Mouse (Mus musculus): ENCODE measurements around the gene Mrpl21.

Gene Mrpl21

DNA sequence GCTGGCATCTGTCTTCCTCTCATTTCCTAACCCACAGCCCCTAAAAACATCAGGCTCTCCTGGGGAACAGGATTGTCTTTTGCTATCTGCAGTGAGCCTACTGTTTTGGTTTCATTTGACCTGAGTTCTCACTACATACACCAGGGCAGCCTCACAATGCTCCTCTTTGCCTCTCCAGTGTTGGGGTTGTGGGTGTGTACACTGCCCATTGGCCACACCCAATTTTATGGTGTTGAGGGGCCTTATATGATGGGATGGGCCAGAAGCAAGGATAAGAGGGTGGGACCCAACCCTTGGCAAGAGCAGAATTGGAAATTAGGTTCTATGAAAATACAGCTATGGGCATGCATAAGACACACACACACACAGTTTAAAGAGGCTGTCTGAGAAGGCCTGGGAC, 14.3 kb downstream of the Mrpl21 start:
- no peak for DNase-seq (ENCODE audit: low read depth in 1 of 2, low spot score in 2 of 2)

DNA sequence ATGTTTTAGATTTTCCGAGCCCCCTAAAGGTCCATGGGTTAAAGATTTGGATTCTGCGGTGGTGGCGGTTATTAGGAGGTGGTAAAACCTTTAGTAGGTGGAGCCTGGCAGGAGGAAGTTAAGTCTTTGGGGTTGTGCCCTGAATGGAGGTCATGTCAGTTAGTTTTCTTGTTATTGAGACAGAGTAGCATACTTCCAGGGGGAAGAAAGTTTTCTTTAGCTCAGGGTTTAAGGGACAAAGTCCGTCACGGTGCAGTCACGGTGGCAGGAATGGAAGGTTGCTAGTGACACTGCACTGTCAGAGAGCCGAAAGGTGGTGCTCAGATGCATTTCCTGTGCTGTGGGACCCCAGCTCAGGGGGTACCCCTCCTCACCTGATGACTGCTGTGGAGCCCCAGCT, 15.1 kb downstream of the Mrpl21 start:
- no peak for DNase-seq (ENCODE audit: low read depth in 1 of 2, low spot score in 2 of 2)

DNA sequence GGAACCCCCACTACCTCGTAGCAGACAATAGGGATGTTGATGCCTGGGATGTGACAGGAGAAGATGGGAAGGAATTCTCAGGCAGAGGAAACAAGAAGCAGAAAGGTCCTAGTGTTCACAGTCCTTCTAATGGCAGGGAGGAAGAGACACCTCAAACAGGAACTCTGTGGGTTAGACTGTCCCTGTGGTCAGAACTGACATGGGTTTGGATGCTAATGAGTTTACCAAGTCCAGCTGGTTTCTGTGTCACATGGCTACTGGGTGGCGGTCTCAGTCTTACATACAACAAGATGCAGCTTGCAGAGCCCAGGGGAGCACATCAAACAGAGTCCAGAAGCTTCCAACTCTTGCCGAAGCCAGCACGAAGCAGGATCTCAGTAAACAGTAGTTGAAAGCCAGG, 21.3 kb downstream of the Mrpl21 start:
- DNase-seq (ENCODE audit: low read depth in 1 of 2, low spot score in 2 of 2): no peak

DNA sequence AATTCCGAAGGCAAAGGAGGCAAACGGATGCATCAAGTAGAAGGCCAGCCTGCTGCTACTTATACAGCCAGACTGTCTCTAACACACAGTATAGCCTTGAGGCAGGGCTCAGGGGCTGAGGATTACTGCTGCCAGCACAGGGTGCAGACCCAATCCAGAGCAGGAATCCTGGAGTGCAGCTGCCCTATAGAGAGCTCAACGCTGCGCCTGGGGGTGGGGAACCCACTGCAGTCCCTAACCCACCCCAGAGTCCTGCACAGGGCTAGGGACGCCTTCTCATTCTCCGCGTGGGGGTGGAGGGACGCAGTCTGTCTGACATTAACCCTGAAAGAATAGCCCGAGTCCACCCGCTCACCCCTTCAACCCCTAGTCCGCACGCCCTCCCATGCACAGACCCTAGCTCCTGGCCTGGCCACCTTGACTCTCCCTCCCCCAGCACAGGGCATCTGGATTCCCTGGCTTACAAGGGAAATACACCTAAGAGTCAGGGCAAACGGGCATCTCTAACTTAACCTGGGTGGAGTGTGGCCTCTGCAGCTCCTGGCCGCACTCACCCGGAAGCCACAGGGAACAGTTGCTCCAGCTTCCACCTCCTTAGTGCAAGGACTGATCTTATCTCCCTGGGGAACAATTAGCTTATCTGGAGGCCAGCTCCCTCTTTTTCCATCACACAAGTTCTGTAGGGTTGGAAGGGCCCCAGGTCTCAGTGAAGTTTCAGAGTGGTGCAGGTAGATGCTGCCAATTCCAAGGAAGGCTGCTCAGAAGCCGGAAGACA, 24.7 kb downstream of the Mrpl21 start:
- DNase-seq (ENCODE audit: low read depth in 1 of 2, low spot score in 2 of 2): no peak

DNA sequence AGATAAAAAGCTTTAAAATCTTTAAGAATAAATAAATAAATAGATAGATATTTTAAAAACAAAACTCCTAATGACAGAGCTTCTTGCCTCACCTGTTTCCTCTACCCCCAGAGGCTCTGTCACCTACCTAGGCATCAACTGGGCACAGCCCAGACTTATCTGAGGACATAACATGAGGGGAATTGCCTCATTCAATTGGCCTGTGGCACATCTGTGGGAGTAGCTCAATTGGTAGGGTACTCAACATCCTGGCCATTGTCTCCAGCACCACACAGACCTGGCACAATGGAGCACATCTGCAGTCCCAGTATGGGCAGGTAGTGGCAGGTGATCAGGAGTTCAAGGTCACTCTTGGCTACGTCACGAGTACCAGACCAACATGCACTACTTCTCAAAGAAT, 36.6 kb downstream of the Mrpl21 start:
- no peak for DNase-seq (ENCODE audit: low read depth in 1 of 2, low spot score in 2 of 2)

DNA sequence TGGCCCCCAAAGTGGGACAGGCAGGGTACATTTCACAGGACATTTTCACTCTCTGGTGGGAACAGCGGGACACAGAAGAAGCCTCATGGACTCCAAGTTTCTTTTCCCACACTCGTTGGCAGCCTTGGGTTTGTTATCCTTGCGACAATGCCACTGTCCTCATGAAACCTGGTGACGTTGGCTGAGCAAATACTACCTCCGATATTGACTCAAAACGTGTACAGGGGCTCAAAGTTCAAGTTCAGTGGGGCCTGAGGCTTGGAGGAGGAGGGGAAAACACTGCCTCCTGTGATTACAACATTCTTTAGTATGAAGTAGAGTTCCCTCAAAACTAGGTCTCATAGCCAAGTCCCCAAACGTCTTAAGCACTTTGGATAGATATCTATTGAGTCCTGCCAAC, 37.4 kb downstream of the Mrpl21 start:
- DNase-seq (ENCODE audit: low read depth in 1 of 2, low spot score in 2 of 2): no peak

DNA sequence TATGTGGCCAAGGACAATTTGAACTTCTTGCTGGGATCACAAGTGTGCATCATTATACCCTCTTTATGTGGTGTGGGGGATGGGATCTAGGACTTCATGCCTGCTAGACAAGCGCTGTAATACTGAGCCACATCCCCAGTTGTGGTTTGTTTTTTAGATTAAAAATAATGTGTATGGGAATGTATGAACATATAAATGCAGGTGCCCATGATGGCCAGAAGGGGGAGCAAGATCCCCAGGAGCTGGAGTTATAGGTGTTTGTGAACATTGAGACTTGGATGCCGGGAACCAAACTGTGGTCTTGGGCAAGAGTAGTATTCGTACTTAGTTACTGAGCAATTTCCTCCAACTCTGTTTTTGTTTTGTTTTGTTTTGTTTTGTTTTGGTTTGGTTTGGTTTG, 38.1 kb downstream of the Mrpl21 start:
- DNase-seq (ENCODE audit: low read depth in 1 of 2, low spot score in 2 of 2): no peak

DNA sequence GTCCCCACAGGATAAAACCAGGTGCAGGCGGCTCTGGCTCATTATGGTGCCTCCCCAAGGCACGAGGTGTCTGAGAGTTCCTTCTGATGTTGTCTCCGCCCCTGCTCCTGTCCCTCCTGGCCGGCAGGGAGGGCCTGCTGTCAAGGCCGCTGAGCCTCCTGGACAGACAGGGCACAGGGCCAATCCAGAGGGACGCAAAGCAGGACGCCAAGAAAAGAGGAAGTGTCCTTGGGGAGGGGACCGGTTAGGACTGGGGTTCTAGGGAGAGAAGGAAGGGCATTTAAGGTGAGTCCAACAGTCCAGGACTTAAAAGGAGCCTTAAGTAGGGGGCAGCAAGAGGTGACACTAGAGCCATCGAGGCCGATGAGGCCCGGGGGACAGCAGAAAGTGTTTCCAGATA, 38.9 kb downstream of the Mrpl21 start:
- DNase-seq (ENCODE audit: low read depth in 1 of 2, low spot score in 2 of 2): peak; percentile 55 to 67

DNA sequence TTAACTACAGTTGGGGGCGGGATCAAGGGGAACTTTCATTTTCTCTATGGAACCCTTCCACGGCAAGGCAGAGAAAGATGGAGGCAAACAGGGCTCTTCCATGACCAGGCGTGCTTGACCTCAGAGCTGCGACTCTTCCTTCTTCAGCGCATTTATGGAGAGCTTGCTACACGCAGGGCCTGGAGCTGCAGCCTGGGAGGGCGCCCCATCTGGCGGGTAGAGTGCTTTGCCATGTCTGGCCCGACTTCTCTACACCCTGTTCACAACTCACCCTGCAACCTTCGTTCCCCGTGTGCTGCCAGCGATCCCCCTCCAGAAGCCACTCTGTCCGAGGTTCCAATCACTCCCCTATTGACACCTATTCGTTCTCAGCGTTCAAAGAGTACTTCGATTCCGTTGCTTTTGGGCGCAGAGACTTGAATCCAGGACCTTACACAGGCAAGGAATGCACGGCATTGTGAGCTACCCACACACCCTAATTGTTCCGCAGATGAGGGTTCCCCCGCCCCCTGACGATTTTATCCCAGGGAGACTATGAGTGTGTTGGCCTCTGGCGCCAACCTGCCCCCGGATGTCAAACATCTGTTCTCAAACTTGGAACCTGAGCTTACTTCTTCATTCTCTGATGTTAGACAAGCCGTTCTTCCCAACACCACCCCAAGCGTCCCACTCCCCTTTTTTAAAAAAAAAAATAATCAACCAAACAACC, 39.7 kb downstream of the Mrpl21 start, which contains the start of gene Cpt1a:
Gene Cpt1a, plus strand, starts transcription at position 74 of the 709 bp plus-strand sequence.
- DNase-seq (ENCODE audit: low read depth in 1 of 2, low spot score in 2 of 2): peak in 1 of 2 experiments; percentile 51

DNA sequence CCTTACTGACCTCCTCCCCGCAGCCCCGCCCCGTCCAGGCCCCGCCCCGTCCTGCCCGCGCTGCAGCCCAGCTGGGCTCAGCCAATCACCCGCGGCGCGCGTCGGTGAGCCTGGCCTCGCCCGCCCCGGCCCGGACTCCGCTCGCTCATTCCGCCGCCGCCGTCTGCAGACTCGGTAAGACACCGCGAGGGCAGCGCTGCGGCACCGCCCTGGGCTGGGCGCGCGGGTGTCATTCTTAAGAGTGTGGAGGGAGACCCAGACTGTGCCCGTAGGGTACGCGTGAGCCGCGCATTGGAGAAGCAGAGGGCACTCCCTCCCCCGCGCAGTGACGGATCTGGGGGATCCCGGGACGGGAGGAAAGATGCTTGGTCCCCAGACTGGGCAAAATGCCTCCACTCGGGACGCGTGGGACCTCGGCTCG, 40.5 kb downstream of the Mrpl21 start:
- peak; percentile 46 to 70 for DNase-seq (ENCODE audit: low read depth in 1 of 2, low spot score in 2 of 2)

DNA sequence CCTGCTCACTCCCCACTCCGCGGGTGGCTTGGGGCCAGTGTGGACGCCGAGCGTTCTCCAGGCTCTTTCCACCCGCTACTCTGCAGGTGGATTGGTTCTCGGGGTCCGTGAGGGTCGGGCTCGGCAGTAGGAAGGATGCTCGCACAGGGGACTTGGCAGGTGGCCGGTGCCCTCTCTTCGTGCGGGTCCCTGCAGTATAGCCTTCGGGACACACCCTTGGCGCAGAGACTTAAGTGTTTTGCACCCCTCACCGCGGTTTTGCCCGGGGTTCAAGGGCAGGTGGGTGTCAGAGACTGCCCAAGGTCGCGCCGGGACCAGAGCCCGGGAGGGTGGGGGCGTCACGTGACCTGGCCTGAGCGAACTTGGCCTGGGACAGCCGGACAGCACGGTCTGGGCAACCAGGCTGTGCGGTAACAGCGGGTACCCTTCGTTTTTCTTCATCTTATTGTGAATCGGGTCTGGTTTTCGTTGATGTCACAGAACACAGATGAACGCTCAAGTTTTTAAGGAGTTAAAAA, 41.1 kb downstream of the Mrpl21 start:
- DNase-seq (ENCODE audit: low read depth in 1 of 2, low spot score in 2 of 2): peak in 1 of 2 experiments; percentile 27

DNA sequence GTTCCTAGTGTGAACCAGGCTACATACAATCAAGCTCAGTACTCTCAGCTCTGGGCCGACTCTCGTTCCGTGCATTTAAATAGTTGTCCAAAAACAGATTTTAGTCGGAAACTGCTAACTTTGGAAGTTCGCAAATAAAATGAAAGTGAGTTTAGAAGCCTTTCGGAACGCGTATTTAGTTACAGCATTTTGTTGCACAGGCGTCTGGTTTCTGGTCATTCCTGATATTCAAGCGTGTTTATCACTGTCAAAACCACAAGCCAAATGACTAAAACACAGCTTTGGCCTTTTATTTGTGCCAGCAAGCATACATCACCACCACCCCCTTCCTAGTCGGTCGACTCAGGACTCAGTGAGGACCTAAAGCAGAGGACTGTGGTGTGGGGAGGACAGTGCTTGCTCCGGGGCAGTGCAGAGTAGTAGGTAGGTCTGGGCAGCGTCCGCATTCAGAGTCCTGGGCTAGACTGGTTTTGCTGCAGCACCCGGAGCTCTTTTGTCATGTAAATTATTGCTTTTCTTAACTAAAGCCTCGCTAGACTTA, 41.6 kb downstream of the Mrpl21 start:
- no peak for DNase-seq (ENCODE audit: low read depth in 1 of 2, low spot score in 2 of 2)

DNA sequence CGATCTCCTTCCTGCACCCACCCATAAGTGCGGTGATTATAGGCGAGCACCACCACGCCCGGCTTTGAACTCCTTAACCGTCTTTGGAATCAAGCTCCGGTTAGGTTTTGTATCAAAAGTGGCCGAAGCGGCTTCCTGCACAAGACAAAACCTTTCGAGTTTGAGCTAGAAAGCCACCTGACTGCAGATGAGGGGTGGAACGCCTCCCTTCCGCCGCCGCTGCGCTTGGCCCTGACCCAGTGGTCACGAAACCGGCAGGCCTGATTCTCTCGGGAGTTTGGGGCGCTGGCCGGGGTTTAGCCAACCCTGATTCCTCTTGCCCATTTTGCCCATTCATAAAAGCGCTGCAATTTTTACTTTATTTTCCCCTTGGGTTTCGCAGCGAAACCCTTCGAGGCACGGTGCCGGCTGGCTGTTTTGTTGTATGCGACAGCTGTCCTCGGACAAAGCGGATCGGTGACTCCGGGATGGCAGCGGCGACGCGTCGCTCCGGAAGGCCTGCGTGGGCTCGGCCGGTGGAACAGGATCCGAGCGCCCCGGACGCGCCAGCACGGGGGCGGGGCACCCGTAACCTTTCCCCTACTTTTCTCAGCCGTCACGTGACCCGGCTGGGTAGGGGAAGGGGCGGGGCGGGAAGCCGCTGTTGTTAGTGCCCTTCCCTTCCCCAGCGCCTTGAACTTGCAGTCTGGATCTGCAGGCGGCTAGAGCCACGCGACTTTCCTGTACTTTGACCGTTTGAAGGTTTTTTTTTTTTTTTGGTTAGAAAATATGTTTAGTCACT, 42.4 kb downstream of the Mrpl21 start:
- DNase-seq (ENCODE audit: low read depth in 1 of 2, low spot score in 2 of 2): peak; percentile 79 to 86

DNA sequence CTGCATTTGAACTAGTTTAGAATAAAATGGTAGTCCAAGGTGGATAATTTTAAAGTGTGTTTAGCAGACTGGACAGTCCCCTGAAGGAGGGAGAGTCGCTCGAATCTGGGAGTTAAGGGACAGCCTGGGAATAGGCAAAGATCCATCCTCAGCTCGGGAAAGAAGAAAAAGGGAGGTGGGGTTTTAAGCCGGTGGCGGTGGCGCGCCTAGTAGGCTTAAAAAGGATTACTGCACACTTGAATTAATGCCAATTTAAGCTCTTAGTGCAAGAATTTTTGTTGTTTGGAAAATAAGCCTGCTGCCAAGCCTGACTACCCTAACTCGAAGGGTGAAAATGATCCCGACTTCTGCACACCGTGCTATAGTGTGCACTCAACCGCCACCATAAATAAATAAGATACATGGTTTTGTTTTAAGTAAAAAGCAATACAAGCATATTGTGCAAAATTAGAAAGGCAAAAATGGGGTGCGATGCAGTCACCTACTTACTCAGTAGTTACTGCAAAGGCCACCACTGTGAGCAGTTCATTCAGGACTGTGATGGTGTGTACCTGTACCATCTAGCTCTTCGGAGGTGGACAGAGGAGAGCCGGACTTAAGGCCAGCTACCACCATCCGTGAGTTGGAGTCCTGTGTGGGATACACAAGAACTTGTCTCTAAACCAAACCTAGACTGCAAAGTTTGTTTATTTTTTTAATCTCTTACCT, 43.2 kb downstream of the Mrpl21 start:
- DNase-seq (ENCODE audit: low read depth in 1 of 2, low spot score in 2 of 2): no peak

DNA sequence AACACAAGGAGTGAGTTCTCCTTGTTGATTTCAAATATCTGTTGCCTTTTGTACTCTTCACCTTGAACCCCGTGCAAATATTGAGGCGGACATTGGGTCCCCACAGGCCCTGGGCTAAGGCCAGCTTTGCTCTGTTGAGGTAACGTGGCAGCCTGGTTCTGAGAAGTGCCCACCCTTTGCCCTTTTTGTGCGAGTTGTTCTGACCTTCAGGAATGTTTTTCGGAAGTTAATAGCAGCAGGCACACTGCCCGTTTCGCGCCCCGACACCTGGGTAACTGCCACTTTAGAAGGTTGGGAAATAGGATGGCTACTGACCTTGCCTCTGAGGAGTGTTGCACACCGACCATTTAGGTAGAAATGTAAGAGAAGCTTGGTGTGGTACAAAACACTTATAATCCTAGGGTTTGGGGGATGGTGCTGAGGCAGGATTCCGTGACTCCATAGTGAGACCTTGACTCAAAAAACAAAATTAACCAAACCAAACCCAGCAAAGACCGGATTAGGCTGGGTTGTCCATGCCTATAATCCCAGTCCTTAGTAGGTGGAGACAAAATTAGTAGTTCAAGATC, 43.9 kb downstream of the Mrpl21 start:
- DNase-seq (ENCODE audit: low read depth in 1 of 2, low spot score in 2 of 2): no peak

DNA sequence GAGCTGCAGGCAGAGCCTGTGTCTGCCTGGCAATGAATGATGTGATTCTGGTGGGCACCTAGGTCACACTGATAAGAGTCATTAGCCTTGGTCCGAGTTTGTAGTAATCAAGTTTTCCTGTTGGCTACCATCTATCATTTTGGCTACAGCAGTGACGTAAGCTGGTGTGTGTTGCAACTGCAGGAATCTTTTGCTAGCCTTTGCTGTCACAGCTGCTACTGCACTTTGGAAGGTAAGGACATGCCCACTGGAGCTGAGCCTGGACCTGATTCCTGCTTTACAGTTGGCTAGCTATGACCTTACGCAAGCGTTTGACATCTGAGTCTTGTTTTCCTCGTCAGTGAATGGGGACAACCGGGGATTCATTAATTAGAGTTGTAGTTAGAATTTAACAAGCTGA, 50.5 kb downstream of the Mrpl21 start:
- no peak for DNase-seq (ENCODE audit: low read depth in 1 of 2, low spot score in 2 of 2)

DNA sequence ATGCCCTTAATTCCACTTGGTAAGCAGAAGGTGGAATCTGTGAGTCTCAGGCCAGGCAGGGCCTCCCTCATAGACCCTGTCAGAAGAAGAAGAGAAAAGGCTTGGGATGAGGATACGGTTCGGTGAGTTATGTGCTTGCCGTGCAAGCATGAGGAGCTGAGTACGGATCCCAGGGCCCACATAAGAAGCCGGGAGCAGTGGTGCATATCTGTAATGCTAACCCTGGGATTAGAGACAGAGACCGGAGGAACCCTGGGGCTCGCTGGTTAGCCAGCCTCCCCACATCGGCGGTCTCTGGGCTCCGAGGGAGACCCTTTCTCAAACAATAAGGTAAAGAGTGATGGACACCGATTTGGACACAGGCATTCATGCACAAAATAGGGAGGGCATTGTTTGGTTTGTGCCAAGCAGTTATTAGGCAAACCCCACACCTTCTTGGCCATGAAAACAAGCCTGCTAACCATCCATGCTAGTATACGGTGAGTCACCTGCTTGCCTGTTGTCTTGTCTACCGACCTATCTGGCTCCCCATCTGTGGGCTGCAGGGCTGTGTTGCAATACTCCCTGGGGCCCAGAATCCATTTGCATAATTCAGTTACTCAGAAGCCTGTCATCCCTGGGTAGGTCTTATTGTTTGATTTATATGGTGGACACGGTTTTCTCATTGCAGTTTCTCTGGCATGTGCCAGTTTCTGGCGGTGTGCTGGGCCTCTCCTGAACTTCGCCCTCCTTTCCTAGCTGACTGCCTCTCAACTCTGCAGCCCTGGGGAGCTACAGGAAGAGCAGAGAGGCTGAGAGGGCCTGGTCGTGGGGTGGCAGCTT, 51.2 kb downstream of the Mrpl21 start:
- DNase-seq (ENCODE audit: low read depth in 1 of 2, low spot score in 2 of 2): no peak

DNA sequence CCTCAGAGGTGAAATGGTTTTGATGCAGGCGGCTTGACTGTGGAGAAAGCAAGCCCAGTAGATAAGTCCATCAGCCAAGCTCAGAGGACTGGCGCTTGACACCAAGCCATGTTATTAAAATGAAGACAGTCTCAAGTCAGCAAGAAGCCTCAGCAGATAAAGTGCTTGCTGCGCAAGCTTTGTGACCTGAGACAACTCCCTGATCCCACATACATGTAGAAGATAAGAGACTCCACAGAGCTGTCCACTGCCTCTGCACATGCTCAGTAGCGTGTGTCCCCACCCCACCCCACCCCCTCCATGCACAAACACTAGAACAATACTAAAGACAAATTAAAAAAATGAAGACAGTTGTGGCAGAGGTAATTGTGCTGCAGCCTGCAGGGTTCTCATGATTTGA, 51.8 kb downstream of the Mrpl21 start:
- no peak for DNase-seq (ENCODE audit: low read depth in 1 of 2, low spot score in 2 of 2)

DNA sequence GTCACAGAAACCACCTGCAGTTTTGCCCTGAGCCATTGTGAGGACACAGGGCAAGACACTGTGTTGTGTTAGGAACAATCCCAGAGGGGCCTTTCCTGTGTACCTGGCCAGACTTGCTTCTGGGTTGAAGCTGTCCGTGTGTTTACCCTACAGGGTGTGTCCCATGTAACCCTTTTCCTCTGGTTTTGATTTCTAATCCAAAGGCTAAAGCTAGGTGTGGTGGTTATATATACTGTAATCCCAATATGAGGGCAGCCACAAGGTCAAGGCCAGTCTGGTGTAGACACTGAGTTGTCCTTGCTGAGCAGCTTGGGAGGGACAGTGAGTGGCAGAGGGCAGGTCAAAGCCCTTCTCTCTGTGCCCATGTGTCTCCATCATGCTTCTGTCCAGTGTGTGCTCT, 53.2 kb downstream of the Mrpl21 start:
- DNase-seq (ENCODE audit: low read depth in 1 of 2, low spot score in 2 of 2): no peak

Measured in monocyte, adult 2 months (primary cell).